Mouse (Mus musculus): Measurements from ENCODE around the gene Synpo2. TPM values are rescaled to one million over a fixed set of nuclear protein-coding genes. Genes with fewer than 3 reads are reported as not detected.

The Synpo2 gene
- polyA plus RNA-seq, 1 experiment from 2014 or later = 2.7 TPM

- H3K4me3 ChIP-seq = no peak overlapping the region
- no peak overlapping the region for H3K27ac ChIP-seq
- no peak for DNase-seq (ENCODE audit: low spot score)
- no peaks in the 10 kb centered on the region for H3K9me3 ChIP-seq (replicated peaks)
- WGBS = 92% methylated on average over 5 of the region's 5 CpGs
- H3K4me1 ChIP-seq = peaks cover 3% of the 10 kb centered on the region; the same call in 1 of the 2 replicates
- H3K36me3 ChIP-seq = no peaks in the 10 kb centered on the region
- H3K27me3 ChIP-seq (ENCODE audit: low read depth, poor library complexity, severe bottlenecking) = no peaks in the 10 kb centered on the region
These were observed 83.0 kb downstream of the Synpo2 start for GRCm38 (mm10) chr3:123152911-123153310.

GRCm38 (mm10) chr3:123150523-123151135 lies 85.3 kb downstream of the Synpo2 start:
- no peak for DNase-seq (ENCODE audit: low spot score)
- Histone ChIP-seq H3K4me1 (peaks cover 3% of the 10 kb centered on the region; the same call in 1 of the 2 replicates), H3K27me3 (ENCODE audit: low read depth, poor library complexity, severe bottlenecking) (no peaks in the 10 kb centered on the region), H3K27ac (no peak overlapping the region), H3K36me3 (no peaks in the 10 kb centered on the region), H3K4me3 (no peak overlapping the region), H3K9me3 (replicated peaks) (no peaks in the 10 kb centered on the region)
- WGBS = 70% methylated on average over 8 of the region's 8 CpGs

- WGBS = 84% methylated on average over 10 of the region's 10 CpGs
- DNase-seq (ENCODE audit: low spot score) = no peak
These were observed 86.4 kb downstream of the Synpo2 start for GRCm38 (mm10) chr3:123149380-123150162.

GRCm38 (mm10) chr3:123148641-123149040 lies 87.3 kb downstream of the Synpo2 start:
- Histone ChIP-seq H3K4me1 (peaks cover 3% of the 10 kb centered on the region; the same call in 1 of the 2 replicates), H3K27me3 (ENCODE audit: low read depth, poor library complexity, severe bottlenecking) (no peaks in the 10 kb centered on the region), H3K36me3 (no peaks in the 10 kb centered on the region), H3K27ac (no peak overlapping the region), H3K4me3 (no peak overlapping the region), H3K9me3 (replicated peaks) (no peaks in the 10 kb centered on the region)
- 85% methylated on average over 3 of the region's 3 CpGs for WGBS
- DNase-seq (ENCODE audit: low spot score) = no peak

More at GRCm38 (mm10) chr3:123149380-123150162, 86.4 kb downstream of the Synpo2 start:
- H3K27ac ChIP-seq = no peak overlapping the region
- H3K4me1 ChIP-seq = peaks cover 3% of the 10 kb centered on the region; the same call in 1 of the 2 replicates
- H3K9me3 ChIP-seq (replicated peaks) = no peaks in the 10 kb centered on the region
- H3K36me3 ChIP-seq = no peaks in the 10 kb centered on the region
- H3K4me3 ChIP-seq = no peak overlapping the region
- no peaks in the 10 kb centered on the region for H3K27me3 ChIP-seq (ENCODE audit: low read depth, poor library complexity, severe bottlenecking)

- WGBS = 86% methylated on average over 8 of the region's 8 CpGs
- Histone ChIP-seq H3K4me1 (peaks cover 3% of the 10 kb centered on the region; the same call in 1 of the 2 replicates), H3K9me3 (replicated peaks) (no peaks in the 10 kb centered on the region), H3K27ac (no peak overlapping the region), H3K4me3 (no peak overlapping the region), H3K27me3 (ENCODE audit: low read depth, poor library complexity, severe bottlenecking) (no peaks in the 10 kb centered on the region), H3K36me3 (no peaks in the 10 kb centered on the region)
- DNase-seq (ENCODE audit: low spot score) = no peak
These were observed 89.4 kb downstream of the Synpo2 start for GRCm38 (mm10) chr3:123146557-123146956.

GRCm38 (mm10) chr3:123145942-123146341 lies 90.0 kb downstream of the Synpo2 start:
- no peak for DNase-seq (ENCODE audit: low spot score)
- WGBS = 88% methylated on average over 4 of the region's 4 CpGs
- Histone ChIP-seq H3K27ac (no peak overlapping the region), H3K4me1 (0 out of 2 replicates have a peak, but pooled peaks cover 3% of the 10 kb centered on the region), H3K4me3 (no peak overlapping the region), H3K36me3 (no peaks in the 10 kb centered on the region), H3K27me3 (ENCODE audit: low read depth, poor library complexity, severe bottlenecking) (no peaks in the 10 kb centered on the region), H3K9me3 (replicated peaks) (no peaks in the 10 kb centered on the region)

- Histone ChIP-seq H3K27ac (no peak overlapping the region), H3K4me3 (no peak overlapping the region), H3K9me3 (replicated peaks) (no peaks in the 10 kb centered on the region), H3K27me3 (ENCODE audit: low read depth, poor library complexity, severe bottlenecking) (no peaks in the 10 kb centered on the region), H3K4me1 (no peaks in the 10 kb centered on the region), H3K36me3 (no peaks in the 10 kb centered on the region)
- DNase-seq (ENCODE audit: low spot score) = no peak
- 86% methylated on average over 6 of the region's 6 CpGs for WGBS
These were observed 92.5 kb downstream of the Synpo2 start for GRCm38 (mm10) chr3:123143412-123143811.

- Histone ChIP-seq H3K36me3 (no peaks in the 10 kb centered on the region), H3K27me3 (ENCODE audit: low read depth, poor library complexity, severe bottlenecking) (no peaks in the 10 kb centered on the region), H3K9me3 (replicated peaks) (no peaks in the 10 kb centered on the region), H3K4me1 (no peaks in the 10 kb centered on the region), H3K4me3 (no peak overlapping the region), H3K27ac (no peak overlapping the region)
- DNase-seq (ENCODE audit: low spot score) = no peak
- WGBS = 89% methylated on average over 3 of the region's 3 CpGs
These were observed 93.7 kb downstream of the Synpo2 start for GRCm38 (mm10) chr3:123142298-123142697.

- H3K27me3 ChIP-seq (ENCODE audit: low read depth, poor library complexity, severe bottlenecking) = no peaks in the 10 kb centered on the region
- no peaks in the 10 kb centered on the region for H3K4me1 ChIP-seq
- H3K4me3 ChIP-seq = no peak overlapping the region
- 78% methylated on average over 6 of the region's 6 CpGs for WGBS
- DNase-seq (ENCODE audit: low spot score) = no peak
- no peaks in the 10 kb centered on the region for H3K36me3 ChIP-seq
- no peak overlapping the region for H3K27ac ChIP-seq
- no peaks in the 10 kb centered on the region for H3K9me3 ChIP-seq (replicated peaks)
These were observed 94.9 kb downstream of the Synpo2 start for GRCm38 (mm10) chr3:123141069-123141468.

- DNase-seq (ENCODE audit: low spot score) = no peak
- Histone ChIP-seq H3K9me3 (replicated peaks) (no peaks in the 10 kb centered on the region), H3K27me3 (ENCODE audit: low read depth, poor library complexity, severe bottlenecking) (no peaks in the 10 kb centered on the region), H3K36me3 (no peaks in the 10 kb centered on the region), H3K4me1 (no peaks in the 10 kb centered on the region), H3K27ac (no peak overlapping the region), H3K4me3 (no peak overlapping the region)
- WGBS = 97% methylated on average over 3 of the region's 3 CpGs
These were observed 95.8 kb downstream of the Synpo2 start for GRCm38 (mm10) chr3:123140134-123140533.

- no peaks in the 10 kb centered on the region for H3K27me3 ChIP-seq (ENCODE audit: low read depth, poor library complexity, severe bottlenecking)
- no peak overlapping the region for H3K4me3 ChIP-seq
- DNase-seq (ENCODE audit: low spot score) = no peak
- no peaks in the 10 kb centered on the region for H3K4me1 ChIP-seq
- H3K27ac ChIP-seq = no peak overlapping the region
- H3K9me3 ChIP-seq (replicated peaks) = no peaks in the 10 kb centered on the region
- no peaks in the 10 kb centered on the region for H3K36me3 ChIP-seq
- WGBS = 80% methylated on average over 5 of the region's 5 CpGs
These were observed 96.3 kb downstream of the Synpo2 start for GRCm38 (mm10) chr3:123139619-123140018.

GRCm38 (mm10) chr3:123138274-123139003 lies 97.5 kb downstream of the Synpo2 start:
- Histone ChIP-seq H3K36me3 (no peaks in the 10 kb centered on the region), H3K4me1 (no peaks in the 10 kb centered on the region), H3K27me3 (ENCODE audit: low read depth, poor library complexity, severe bottlenecking) (no peaks in the 10 kb centered on the region), H3K9me3 (replicated peaks) (no peaks in the 10 kb centered on the region), H3K4me3 (no peak overlapping the region), H3K27ac (no peak overlapping the region)
- no peak for DNase-seq (ENCODE audit: low spot score)
- 88% methylated on average over 6 of the region's 6 CpGs for WGBS

GRCm38 (mm10) chr3:123132101-123132500 lies 103.8 kb downstream of the Synpo2 start:
- WGBS = 83% methylated on average over 2 of the region's 2 CpGs
- no peak overlapping the region for H3K4me3 ChIP-seq
- DNase-seq (ENCODE audit: low spot score) = no peak
- no peak overlapping the region for H3K27ac ChIP-seq
- no peaks in the 10 kb centered on the region for H3K27me3 ChIP-seq (ENCODE audit: low read depth, poor library complexity, severe bottlenecking)
- H3K9me3 ChIP-seq (replicated peaks) = no peaks in the 10 kb centered on the region
- H3K4me1 ChIP-seq = peaks cover 12% of the 10 kb centered on the region
- no peaks in the 10 kb centered on the region for H3K36me3 ChIP-seq

Measured in limb, embryonic 10.5 days (tissue).